Comparison of ENCODE assay signal across 16 mouse cellular contexts in genomic region chr4:119040041-119040440, GRCm38 (mm10).
A peak's percentile ranks its signal among the peaks of the same experiment; 100 is the strongest.
DNase-seq lines count a peak whose midpoint lies in the region; ATAC-seq and TF ChIP-seq lines count a peak whose summit lies in the region.
"Had no signal": no experiment of that assay in that cellular context is flagged by ENCODE, and none has a peak within 500 bp of the region (broad histone marks: within the 10 kb centered on the region; RNA-seq: fewer than 3 reads in every experiment).

No protein-coding gene starts in this region.

- H3K4me1 ChIP-seq in hindbrain, embryonic 16.5 days (ENCODE audit: control insufficient read depth, insufficient read depth, low read depth, low read length), result no peaks in the 10 kb centered on the region
- 0 out of 2 replicates have a peak, but pooled peaks cover 5% of the 10 kb centered on the region for H3K4me1 ChIP-seq in hindbrain, embryonic 14.5 days (replicated peaks; ENCODE audit: control insufficient read depth, insufficient read depth, low read length)
- H3K4me1 ChIP-seq in neural tube, embryonic 15.5 days, result peaks cover 10% of the 10 kb centered on the region
- H3K4me1 ChIP-seq in liver, embryonic 12.5 days, result peaks cover 77% of the 10 kb centered on the region
- no peaks in the 10 kb centered on the region for H3K4me1 ChIP-seq in kidney, adult 2 months (ENCODE audit: control insufficient read depth, insufficient read depth, low read length)
- H3K4me1 ChIP-seq: hindbrain, embryonic 15.5 days had no signal

- H3K9me3 ChIP-seq in hindbrain, embryonic 16.5 days (ENCODE audit: control insufficient read depth, low read length), result no peaks in the 10 kb centered on the region
- H3K9me3 ChIP-seq in hindbrain, embryonic 14.5 days (ENCODE audit: control insufficient read depth, low read length), result no peaks in the 10 kb centered on the region
- H3K9me3 ChIP-seq in neural tube, embryonic 15.5 days (replicated peaks), result no peaks in the 10 kb centered on the region
- no peaks in the 10 kb centered on the region for H3K9me3 ChIP-seq in liver, embryonic 12.5 days (replicated peaks)
- H3K9me3 ChIP-seq: embryonic facial prominence, embryonic 10.5 days; heart, embryonic 12.5 days; hindbrain, embryonic 15.5 days; neural tube, embryonic 13.5 days had no signal

- no peak for ATAC-seq in hindbrain, embryonic 16.5 days
- no peak for ATAC-seq in hindbrain, embryonic 14.5 days (ENCODE audit: low FRiP score)
- ATAC-seq in neural tube, embryonic 15.5 days (ENCODE audit: low FRiP score), result no peak
- ATAC-seq in liver, embryonic 12.5 days, result no peak

- no peak overlapping the region for H3K9ac ChIP-seq in hindbrain, embryonic 16.5 days (ENCODE audit: low read depth, low read length)
- no peak overlapping the region for H3K9ac ChIP-seq in hindbrain, embryonic 14.5 days
- H3K9ac ChIP-seq in neural tube, embryonic 15.5 days (replicated peaks), result no peak overlapping the region
- H3K9ac ChIP-seq in liver, embryonic 12.5 days, result peak overlapping the region; percentile 73
- H3K9ac ChIP-seq: heart, embryonic 12.5 days; hindbrain, embryonic 15.5 days; neural tube, embryonic 13.5 days had no signal

- no peak overlapping the region for H3K4me3 ChIP-seq in hindbrain, embryonic 16.5 days (ENCODE audit: low read length)
- H3K4me3 ChIP-seq in hindbrain, embryonic 14.5 days (replicated peaks; ENCODE audit: low read length), result no peak overlapping the region
- no peak overlapping the region for H3K4me3 ChIP-seq in neural tube, embryonic 15.5 days (replicated peaks)
- H3K4me3 ChIP-seq in liver, embryonic 12.5 days, result peak overlapping the region; percentile 58
- no peak overlapping the region for H3K4me3 ChIP-seq in kidney, adult 2 months (ENCODE audit: insufficient read depth, low read depth, low read length)
- H3K4me3 ChIP-seq: embryonic facial prominence, embryonic 10.5 days; heart, embryonic 12.5 days; hindbrain, embryonic 15.5 days; neural tube, embryonic 13.5 days had no signal

- no peak for DNase-seq in hindbrain, embryonic 14.5 days (ENCODE audit: low spot score)
- DNase-seq in neural tube, embryonic 10.5 days (ENCODE audit: extremely low spot score, low spot score), result no peak
- DNase-seq in kidney, adult 2 months, result no peak
- no peak for DNase-seq in kidney, postnatal 4 days
- DNase-seq: adrenal gland, postnatal 25 days; cerebellum, postnatal 10 days; gastrocnemius, postnatal 14 days had no signal

- no peak for TF ChIP-seq CTCF in kidney, adult 2 months (conservative IDR thresholded peaks at IDR 0.05; ENCODE audit: insufficient read depth, insufficient read length, low read depth, low read length)

- no peaks in the 10 kb centered on the region for H3K27me3 ChIP-seq in hindbrain, embryonic 16.5 days (replicated peaks; ENCODE audit: control insufficient read depth, insufficient read depth, low read length)
- no peaks in the 10 kb centered on the region for H3K27me3 ChIP-seq in hindbrain, embryonic 14.5 days (ENCODE audit: control insufficient read depth, insufficient read depth, low read length)
- H3K27me3 ChIP-seq in neural tube, embryonic 15.5 days (replicated peaks), result no peaks in the 10 kb centered on the region
- H3K27me3 ChIP-seq in liver, embryonic 12.5 days (replicated peaks), result peaks cover 7% of the 10 kb centered on the region
- H3K27me3 ChIP-seq in kidney, adult 2 months (replicated peaks; ENCODE audit: control insufficient read depth, insufficient read depth, low read length), result no peaks in the 10 kb centered on the region
- H3K27me3 ChIP-seq: heart, embryonic 12.5 days; hindbrain, embryonic 15.5 days; neural tube, embryonic 13.5 days had no signal

- peak overlapping the region; percentile 21; the same call in 1 of the 2 replicates for H3K27ac ChIP-seq in hindbrain, embryonic 16.5 days (ENCODE audit: low read depth, low read length)
- H3K27ac ChIP-seq in hindbrain, embryonic 14.5 days, result no peak overlapping the region
- H3K27ac ChIP-seq in neural tube, embryonic 15.5 days (replicated peaks), result 0 out of 2 replicates have a peak overlapping the region, but pooled peaks have one; percentile 15
- H3K27ac ChIP-seq in liver, embryonic 12.5 days, result peak overlapping the region; percentile 100
- no peak overlapping the region for H3K27ac ChIP-seq in kidney, adult 2 months (ENCODE audit: insufficient read depth, low read depth, low read length)
- H3K27ac ChIP-seq: embryonic facial prominence, embryonic 10.5 days; hindbrain, embryonic 15.5 days; kidney, postnatal 0 days; macrophage; neural tube, embryonic 13.5 days had no signal

- WGBS in hindbrain, embryonic 16.5 days, result 95% methylated on average over 6 of the region's 6 CpGs
- 92% methylated on average over 6 of the region's 6 CpGs for WGBS in hindbrain, embryonic 14.5 days
- 91% methylated on average over 6 of the region's 6 CpGs for WGBS in neural tube, embryonic 15.5 days
- 83% methylated on average over 6 of the region's 6 CpGs for WGBS in liver, embryonic 12.5 days (ENCODE audit: insufficient replicate concordance)
- WGBS in kidney, adult 2 months, result 83% methylated on average over 6 of the region's 6 CpGs

- no peaks in the 10 kb centered on the region for H3K36me3 ChIP-seq in hindbrain, embryonic 16.5 days (ENCODE audit: control insufficient read depth, insufficient read depth, low read length)
- H3K36me3 ChIP-seq in hindbrain, embryonic 14.5 days (replicated peaks; ENCODE audit: control insufficient read depth, insufficient read depth), result no peaks in the 10 kb centered on the region
- no peaks in the 10 kb centered on the region for H3K36me3 ChIP-seq in neural tube, embryonic 15.5 days
- no peaks in the 10 kb centered on the region for H3K36me3 ChIP-seq in liver, embryonic 12.5 days
- H3K36me3 ChIP-seq in kidney, adult 2 months (ENCODE audit: control insufficient read depth, insufficient read depth, low read length), result no peaks in the 10 kb centered on the region
- H3K36me3 ChIP-seq: embryonic facial prominence, embryonic 10.5 days; heart, embryonic 12.5 days; hindbrain, embryonic 15.5 days; neural tube, embryonic 13.5 days had no signal

- H3K4me2 ChIP-seq in hindbrain, embryonic 16.5 days (ENCODE audit: low read length), result no peak overlapping the region
- H3K4me2 ChIP-seq in hindbrain, embryonic 14.5 days (replicated peaks), result no peak overlapping the region
- no peak overlapping the region for H3K4me2 ChIP-seq in neural tube, embryonic 15.5 days
- peak overlapping the region; percentile 66 for H3K4me2 ChIP-seq in liver, embryonic 12.5 days
- H3K4me2 ChIP-seq: heart, embryonic 12.5 days; hindbrain, embryonic 15.5 days; neural tube, embryonic 13.5 days had no signal

- TF ChIP-seq POLR2A in kidney, adult 2 months (IDR thresholded peaks at IDR 0.05; ENCODE audit: low read depth, low read length), result no peak

Comparison
In these comparisons a context has a peak if more than half of its experiments do, and no peak if none do; other contexts are left out.
1. H3K27ac ChIP-seq: peak in hindbrain, embryonic 16.5 days (single experiment), neural tube, embryonic 15.5 days (single experiment) and liver, embryonic 12.5 days (single experiment); none in hindbrain, embryonic 14.5 days (single experiment) and kidney, adult 2 months (single experiment).